Mouse (Mus musculus) ES-Bruce4 (cell line): Measurements from ENCODE around the gene Ccdc96.

Experiments used
- CTCF ChIP-seq: IDR thresholded peaks from one replicate; pipeline ENCODE4 v1.8.1; 2011; ENCODE audit warnings: low read depth, low read length
- EP300 ChIP-seq: IDR thresholded peaks from 2 replicates; pipeline ENCODE4 v1.6.1; 2011; ENCODE audit warnings: low read depth, low read length; ENCODE audit not compliant: insufficient read depth
- POLR2A ChIP-seq: IDR thresholded peaks from one replicate; pipeline ENCODE4 v1.8.1; 2011; ENCODE audit warnings: low read length; ENCODE audit not compliant: insufficient read depth

DNA sequence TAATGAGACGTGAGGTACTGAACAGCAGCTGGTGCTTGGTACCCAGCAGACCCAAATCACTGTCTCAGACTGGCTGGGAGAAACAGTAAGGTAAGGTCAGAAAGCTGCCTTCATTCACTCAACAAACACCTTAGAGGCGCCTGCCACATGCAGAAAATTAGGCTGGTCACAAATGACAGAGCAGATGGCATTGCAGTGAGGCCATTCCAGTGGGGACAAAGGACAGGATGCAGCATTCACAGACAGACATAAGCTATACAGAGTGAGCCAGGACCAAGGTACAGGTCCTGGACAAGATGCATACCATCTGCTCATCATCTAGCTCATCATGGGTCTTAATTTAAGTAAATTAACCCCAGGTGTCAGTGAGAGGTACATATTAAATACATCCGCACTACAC, 33.2 kb downstream of the Ccdc96 start:
- TF ChIP-seq POLR2A (no peak), CTCF (no peak), EP300 (no peak)
